Mouse (Mus musculus) layer of hippocampus, adult 8-10 months (tissue): Measurements from ENCODE around the gene Dip2a. TPM values are rescaled to one million over a fixed set of nuclear protein-coding genes. Genes with fewer than 3 reads are reported as not detected.

Source experiments
- DNase-seq, 2 experiments: peaks; one replicate each; pipeline ENCODE4 v3.0.0; 2022; ENCODE audit warnings: low spot score in 2 of 2
- total RNA-seq, 4 experiments: library from RNA; stranded (reverse); gene quantifications; 2 replicates each; pipeline ENCODE4 v1.2.4; 2022

Dip2a gene
- total RNA-seq: 10 to 100 TPM; 61.0 to 72.9 (median 64.9) TPM

DNA sequence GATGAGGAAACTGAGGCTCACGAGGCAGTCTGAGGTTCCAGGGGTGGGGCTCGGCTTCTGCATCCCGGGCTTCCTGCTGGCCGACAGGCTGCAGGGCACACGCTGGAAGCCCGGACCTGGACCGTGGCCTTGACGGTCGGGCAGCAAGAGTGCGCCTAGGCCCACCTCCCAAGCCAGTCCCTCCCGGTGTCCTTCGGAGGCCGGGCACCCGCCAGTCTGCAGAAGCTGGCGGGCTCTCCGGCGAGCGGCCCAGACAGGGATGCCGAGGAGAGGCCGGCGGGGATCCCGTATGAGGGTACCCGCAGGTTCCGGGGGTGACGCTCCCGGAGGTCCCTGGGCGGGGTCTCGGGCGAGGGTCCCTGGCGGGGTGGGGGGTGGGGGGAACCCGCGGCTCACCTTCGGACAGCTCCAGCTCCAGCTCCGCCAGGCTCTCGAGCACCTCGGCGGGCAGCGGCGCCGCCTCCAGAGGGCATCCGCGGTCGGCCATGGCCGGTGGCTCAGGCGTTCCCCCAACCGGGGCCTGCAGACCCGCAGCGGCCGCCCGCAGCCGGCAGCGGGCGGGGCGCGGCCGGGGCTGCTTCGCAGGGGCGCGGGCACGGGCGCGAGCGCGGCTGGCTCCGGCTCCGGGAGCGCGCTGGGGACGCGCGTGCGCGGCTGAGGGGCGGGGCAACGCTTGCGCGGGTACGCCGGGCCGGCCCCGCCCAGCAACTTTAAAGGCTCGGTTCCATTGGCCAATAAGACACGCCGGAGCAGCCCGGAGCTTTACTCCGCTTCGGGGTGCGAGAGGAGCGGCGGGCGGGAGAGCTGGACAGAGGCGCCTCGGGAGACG is at the start of gene Dip2a:
TSS of gene Dip2a (minus strand) at position 581 of the 829 bp plus-strand sequence.
- DNase-seq: peak; percentile 80 to 92

DNA sequence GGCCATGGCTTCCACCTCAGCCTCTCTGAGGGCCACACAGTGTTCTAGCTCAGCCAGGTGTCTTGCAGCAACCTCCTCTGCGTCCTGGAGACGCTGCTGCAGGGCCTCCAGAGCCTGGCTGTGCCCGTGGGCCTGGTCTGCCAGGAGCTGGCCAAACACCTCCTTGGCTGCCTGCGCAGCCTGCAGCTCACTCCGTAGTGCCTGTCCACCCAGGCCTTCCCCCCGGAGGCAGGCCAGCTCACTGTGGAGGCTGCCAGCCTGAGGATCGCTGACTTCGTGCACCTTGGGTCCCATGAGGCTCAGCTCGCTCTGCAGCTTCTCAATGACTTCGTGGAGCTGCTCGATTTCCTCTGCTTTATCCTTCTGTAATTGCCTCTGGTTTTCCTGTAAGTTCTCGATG is 47.5 kb upstream of the Dip2a start:
- no peak for DNase-seq

DNA sequence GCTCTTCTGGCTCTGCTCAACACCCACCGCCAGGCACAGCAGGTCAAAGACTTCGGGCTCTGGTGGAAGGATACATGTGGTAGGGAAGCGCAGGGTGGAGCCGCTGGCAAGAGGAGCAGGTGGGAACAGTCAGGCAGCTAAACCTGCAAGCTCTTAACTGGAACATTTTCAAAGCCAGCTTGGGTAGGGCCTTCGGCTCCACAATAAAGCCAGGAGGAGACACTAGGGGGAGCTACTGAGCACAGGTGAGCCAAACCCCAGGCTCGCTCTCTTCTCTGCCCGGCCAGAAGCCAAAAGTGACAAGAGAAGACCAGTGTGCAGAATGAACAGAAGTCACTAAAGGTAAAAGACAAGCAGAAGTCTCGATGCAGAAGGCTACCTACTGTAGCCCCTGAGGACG is 46.7 kb upstream of the Dip2a start:
- DNase-seq: no peak

DNA sequence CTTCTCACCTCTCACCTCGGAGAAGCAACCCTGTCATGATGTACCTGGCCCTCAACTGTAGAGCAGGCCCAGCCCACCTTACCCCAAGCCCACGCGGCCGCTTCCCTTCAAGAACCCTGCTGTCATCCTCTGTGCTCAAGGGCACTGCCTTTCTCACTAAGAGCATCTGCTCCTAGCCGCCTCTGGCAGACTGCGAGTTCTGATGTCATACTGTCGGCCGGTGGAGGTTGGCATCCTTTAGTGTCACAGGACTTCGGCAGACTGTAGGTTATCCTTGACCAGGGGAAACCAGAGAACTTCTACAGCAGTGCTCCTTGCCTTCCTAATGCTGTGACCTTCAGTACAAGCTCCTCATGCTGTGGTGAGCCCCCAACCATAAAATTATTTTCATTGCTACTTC is 46.1 kb upstream of the Dip2a start:
- DNase-seq: no peak

DNA sequence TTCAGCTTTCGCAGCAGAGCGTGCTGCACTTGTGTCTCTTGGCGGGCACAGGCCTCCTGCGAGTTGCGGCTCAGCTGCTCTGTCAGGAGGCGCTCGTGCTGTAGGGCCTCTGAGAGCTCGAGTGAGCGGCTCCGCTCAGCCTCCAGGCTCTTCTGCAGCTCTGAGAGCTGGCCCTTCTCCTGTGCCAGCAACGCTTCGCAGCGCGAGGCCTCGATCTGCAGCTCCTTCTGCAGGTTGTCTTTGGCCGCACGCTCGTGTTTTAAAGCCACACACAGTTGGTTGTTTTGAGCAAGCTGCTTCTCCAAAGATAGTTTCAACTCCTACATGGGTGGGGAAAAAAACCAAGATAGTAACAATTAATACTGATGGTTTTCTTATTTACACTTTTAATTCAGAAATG is 29.9 kb upstream of the Dip2a start:
- DNase-seq: no peak

DNA sequence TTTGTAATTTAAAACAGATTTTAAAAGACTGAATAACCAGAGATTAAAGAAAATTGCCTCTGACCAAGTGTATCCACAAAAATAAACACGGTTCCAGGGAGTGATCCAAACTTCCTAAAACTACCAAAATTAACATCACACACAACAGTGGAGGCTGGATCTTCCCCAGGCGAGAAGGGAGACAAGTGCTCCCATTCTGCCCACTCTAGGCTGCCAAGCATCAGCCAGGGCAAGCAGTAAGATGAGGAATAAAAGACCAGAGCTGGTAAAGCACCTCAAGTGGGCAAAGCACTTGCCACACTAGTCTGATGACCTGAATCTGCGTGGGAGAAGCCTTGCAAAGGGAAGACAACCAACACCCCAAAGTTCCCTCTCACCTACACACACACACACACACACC is 26.6 kb upstream of the Dip2a start:
- DNase-seq: no peak

DNA sequence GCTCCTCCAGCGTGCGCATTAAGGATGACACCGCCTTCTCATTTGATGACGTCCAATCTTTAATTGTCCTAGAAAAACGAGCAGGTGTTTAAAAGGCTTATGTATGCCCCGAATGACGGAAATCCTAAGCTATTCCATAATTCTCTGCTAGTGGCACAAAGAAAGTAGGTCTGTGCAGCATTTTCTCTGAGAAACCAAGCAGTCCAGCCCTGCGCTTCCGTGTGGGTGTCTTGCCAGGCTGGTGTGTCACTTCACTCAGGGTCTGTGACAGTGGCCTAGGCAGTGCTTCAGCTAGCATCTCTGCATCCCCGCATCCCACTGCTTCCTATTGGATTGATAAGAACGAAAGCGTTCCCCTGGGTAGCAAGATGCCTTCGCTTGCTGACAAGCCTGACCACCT is 23.7 kb upstream of the Dip2a start:
- no peak for DNase-seq

DNA sequence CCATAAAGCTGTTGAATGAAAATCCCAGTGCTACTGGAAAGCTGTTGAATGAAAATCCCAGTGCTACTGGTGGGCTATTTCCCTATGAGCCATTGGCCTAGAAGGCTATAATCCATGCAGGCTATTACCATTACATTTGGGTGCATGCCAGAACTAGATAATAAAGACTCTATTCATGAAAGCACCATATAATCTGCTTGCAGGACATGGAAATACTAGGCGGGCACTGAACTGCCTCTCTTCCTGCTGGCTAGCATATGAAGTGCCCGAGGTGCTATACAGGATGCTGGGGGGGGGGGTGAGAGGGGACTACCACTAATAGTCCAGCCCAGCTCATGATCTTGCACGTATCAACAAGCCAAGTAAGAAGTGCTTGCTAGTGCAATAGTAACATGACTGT is 18.1 kb upstream of the Dip2a start:
- no peak for DNase-seq

DNA sequence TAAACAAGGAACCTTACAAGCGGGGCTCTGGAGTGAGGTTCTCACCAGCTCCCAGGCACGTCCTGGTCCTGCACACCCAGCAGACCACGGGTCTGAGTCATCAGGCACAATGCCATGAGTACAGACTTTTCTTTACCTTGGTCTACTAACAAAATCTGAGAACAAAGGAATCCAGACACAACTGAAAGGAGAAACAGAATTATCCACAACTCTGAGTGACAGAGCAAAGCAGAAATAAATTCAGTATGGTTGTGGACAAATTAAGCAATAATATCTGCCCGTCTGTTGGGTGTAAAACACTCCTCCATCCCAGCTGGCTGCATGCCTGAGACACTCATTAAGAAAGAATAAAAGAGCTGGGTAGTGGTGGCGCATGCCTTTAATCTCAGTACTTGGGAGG is 13.4 kb upstream of the Dip2a start:
- peak; percentile 37 to 54 for DNase-seq

DNA sequence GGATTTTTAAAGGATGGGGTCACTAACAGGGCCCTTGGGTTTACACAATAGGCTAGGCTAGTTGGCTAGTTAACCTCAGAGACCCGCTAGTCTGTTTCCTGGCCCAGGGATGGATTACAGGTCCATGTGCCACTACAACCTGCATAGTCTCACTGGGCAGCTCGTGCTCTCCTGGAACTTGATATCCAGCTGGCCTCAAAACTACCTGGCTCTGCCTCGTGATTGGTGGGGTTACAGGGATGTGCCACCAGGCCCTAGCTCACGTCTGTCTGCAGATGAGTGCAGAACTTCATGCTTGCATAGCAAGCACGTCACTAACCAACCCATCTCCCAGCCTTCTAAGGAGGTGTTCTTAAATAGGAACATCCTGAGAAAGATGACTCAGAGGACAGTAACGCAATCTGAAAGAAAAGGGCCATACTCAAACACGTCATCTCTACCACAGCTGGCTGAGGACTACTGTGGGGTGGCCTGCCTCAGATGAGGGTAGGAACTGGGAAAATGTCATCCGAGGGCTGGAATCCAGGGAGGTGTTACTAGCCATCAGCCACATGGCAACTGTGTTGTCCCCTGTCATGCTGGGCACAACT is 12.3 kb upstream of the Dip2a start:
- DNase-seq: no peak

DNA sequence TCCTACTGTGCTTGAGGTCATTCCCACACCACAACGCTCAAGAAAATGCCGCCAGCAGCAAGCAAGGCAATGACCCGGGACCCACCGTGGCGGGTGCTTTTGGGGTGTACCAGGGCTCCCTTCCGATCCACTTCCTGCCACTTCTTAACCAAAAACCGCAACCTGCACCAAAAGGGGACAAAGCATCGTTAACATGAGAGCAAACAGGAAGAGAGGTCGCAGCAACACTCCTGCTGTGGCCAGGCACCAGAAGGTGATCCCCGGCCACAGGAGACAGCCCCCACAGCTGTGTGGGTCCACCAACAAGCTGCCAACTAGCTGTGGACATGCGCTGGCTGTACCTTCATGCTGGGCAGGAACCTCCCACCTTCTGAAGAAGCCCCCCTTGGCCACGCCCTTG is 9.9 kb upstream of the Dip2a start:
- no peak for DNase-seq

DNA sequence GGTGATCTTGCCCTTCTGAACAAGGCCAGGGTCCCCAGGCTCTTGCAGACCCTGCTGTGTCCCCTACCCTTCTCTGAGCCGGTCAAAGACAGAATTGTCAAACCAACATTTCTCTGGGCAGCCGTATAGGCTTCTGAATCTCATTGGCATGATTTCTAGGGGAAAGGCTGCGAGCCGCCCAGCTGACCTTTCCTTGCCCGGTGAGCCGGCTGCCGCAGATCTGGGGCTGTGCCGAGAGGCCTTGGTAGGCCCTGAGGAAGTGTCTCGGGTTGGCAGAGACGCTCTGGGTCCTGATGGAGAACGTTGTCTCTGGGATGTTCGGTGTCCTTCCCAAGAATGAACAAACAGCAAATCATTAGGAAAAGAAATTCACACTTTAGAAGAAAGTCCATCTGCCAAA is 8.9 kb upstream of the Dip2a start:
- DNase-seq: no peak

DNA sequence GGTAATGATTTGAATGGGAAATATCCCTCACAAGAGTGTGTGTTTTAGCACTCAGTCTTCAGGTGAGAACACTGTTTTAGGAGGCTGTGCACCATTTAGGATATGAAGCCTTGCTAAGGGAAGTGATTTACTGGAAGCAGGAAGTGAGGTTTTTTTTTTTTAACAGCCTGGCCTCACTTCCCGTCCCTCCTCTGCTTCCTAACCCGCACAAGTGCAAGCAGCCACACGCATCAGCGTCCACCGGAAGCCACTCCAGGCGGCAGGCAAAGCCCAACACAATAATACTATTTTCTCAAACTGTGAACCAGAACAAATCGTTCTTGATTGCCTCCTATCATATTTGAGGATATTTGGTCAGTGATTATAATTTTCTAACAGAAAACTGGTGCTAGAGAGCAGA is 6.9 kb upstream of the Dip2a start:
- no peak for DNase-seq

DNA sequence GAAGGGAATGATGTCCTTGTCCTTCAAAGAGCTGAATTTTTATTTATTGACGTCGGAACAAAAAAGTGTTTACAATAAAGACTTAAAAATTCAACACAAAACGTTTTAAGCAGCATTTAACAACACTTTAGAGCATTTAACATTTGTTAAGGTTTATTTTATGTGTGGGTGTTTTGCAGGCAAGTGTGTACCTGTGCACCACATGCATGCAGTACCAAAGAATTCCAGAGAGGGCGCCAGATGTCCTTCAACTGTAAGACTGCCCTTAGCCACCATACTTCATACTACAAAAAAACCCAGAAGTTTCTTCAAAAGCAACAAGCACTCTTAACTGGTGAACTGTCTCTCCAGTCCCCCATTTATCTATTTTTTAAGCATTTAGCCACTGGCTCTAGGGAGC is 1.5 kb upstream of the Dip2a start:
- peak; percentile 37 to 49 for DNase-seq

DNA sequence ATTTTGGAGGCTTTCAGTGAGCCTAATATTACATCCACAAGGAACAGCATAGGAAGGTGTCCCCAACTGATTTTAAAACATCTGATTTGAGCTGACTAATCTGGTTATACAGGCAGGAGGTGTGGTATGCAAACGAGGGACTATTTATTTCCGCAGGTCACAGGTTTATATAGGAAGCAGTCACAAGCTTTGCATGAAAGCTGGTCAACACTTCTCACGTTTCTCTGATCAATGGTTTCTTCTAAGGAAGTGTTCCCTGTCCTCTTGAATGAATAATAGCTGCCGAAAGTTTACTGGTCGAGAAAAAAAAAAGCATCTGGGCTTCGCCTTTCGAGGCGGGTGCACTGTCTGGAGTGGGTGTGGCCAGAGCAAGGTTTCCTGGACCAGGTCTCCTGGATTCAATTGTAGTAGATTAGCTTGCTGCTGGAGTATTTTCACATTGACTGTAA is 976 bp upstream of the Dip2a start:
- no peak for DNase-seq

DNA sequence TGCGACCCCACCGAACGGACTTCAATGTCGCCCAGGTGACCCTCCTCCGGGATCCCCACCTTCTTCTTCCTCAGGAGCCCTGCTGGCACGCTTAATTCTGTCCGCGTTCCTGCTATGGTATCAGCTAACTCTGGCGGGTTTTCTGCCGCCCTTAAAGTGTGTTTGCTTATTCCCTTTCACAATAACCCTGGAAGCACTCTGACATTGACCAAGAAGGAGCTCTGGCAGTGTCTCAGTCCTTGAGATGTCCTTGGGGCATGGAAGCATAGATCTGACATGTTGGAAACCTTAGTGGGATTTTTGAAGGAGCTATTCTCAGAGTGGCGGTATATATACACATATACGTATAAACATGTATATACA is 430 bp upstream of the Dip2a start:
- DNase-seq: no peak

DNA sequence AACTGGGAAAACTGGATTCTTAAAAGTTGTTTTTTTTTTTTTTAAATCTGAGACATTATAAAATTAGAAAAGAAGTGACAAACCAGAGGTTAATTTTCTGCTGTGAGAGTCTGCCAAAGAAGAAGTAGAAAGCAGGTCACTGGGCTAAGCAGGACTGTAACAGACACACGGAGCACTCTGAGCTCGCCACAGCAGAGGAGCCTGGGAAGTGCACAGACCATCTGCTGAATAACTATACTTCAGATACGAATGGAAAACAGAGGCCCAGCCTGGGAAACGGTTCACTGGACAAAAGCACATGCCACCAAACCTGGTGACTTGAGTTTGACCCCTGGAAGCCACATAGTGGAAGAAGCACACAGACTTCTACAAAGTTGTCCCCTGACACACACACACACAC is 10.7 kb downstream of the Dip2a start:
- DNase-seq: no peak

DNA sequence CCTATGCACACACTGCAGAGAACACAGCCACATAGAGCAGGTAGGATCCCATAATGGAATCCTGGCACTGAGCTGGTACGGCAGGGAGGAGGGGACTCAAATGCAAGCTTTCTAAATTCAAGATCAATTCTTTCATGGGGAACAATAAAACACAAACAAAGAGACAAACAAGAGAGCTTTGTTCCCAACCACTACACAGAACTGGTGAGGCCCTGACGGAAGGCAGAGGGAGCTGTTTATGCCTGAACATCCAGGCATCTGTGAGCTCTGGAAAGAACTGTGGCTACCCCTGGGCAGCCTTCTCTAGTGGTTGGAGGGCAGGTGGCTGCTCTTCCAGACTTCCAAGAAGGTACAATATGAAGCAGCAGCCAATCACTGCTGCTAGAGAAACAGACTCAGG is 13.1 kb downstream of the Dip2a start:
- no peak for DNase-seq

DNA sequence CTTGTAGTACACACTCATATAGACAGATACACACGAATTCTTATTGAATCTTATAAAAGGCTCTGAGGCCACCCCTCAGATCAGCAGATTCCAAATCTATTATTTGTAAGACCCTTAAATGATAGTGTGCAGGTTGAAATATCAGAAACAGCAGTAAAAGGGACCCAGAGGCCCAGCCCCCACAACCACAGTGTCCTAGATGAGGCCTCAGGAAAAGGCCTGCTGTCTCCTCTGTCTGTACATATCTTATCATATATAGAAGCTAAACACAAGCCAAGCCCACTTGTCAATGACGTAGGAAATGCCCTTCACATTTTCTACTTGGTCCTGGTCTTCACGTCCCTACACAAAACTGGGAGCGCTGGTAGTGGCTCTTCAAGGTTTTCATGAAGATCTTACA is 16.0 kb downstream of the Dip2a start:
- no peak for DNase-seq

DNA sequence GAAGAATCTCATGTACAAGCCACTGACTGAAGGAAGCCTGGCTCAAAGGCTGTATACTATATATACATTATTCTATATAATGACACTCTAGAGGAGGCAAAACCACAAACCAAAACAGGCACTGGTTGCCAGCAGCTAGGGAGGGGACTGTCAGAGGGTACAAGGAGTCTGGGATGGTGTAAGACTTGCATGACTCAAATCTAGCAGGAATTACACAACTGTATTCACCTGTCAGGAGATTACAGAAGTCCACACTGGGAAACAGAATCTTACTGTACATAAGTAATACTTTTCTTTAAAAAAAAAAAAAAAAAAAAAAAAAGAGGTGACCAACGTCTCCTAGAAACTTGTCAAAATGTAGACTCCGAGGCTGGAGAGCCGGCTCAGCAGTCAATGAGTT is 16.5 kb downstream of the Dip2a start:
- no peak for DNase-seq

DNA sequence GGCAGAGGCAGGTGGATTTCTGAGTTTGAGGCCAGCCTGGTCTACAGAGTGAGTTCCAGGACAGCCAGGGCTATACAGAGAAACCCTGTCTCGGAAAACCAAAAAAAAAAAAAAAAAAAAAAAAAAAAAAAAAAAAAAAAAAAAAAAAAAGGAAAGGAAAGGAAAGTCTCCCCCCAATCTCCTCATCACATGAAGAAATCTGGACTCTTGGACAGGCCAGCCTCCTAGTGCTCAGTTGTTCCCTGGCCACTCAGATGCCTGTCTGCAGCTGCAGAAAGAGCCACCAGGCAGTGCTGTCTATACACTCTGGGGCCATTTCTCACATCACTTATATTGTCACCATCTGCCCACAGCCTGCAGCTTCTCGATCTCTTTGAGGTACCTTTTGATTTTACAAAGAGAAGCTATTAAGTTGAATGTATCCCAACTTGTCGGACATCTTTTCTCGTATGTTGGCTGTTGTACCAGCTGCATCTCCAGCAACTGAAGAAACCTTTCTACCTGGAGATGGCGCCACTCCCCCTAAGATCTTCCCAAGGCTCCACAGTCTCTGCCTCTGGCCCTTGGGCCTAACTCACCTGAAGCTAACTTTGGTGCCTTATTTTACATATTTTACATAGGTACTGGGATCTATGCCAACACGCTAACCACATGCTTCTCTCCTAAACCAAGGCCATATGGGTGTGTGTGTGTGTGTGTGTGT is 18.6 kb downstream of the Dip2a start:
- no peak for DNase-seq

DNA sequence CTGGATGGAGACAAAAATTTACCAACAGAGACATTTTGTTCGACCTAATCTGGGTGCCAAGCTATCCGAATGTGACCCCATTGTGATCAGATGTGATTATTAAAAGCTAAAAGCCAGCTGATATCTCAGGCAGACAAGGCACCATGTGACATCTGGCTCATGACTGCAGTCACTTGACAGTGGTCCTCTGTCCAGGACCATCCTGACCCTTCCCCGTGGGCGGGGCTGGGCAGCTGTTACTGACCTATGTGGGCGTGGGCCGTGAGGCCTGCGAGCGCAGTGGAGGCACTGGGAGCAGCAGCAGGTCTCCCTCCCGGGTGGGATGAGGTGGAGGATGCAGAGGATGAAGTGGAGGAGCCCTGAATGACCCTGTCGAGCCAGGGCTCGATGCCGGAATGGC is 27.5 kb downstream of the Dip2a start:
- DNase-seq: peak; percentile 46 to 70

DNA sequence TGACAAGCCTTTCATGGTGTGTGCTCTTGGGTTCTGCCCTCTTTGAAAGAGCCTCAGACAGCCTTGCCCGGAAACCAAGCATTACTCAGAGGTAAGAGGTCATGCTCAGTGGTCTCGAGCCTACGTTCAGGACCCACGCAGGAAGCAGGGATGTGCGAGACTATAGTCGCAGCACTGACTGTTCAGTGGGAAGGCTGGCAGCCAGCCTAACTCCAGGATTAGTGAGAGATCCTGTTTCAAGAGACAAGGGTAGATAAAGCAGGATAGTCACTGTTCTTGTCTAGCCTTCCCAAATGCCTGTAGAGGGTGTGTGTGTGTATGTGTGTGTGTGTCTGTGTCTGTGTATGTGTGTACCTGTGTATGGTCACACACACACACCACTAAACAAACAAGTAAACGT is 28.9 kb downstream of the Dip2a start:
- DNase-seq: no peak
